Mouse (Mus musculus): Measurements from ENCODE around the gene Timm22.

DNA sequence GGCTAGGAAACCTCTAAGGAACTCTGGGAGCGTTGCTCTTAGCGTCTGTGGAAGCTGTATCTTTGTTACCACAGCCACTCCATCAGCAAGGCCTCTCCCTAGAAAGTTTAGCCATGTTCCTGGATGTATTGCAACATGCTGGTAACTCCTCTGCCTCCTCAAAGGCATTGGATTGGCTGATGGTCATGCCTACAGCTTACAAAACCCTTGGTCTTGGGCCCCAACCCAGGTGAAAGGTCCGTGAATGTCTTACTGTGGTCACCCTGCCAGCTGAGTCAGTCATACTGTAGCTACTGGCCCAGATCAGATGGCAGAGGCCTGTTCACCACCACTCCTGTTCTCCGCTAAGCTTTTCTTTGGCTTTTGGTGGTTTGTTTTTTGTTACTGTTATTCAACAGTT, 8.2 kb downstream of the Timm22 start:
- TF ChIP-seq POLR2A (IDR thresholded peaks at IDR 0.05; ENCODE audit: insufficient read depth, low read depth, low read length) (no peak), CTCF (IDR thresholded peaks at IDR 0.05) (no peak)
